Mouse (Mus musculus) erythroid progenitor cell, adult 5-6 weeks (primary cell): Measurements from ENCODE around the gene Erf. TPM values are rescaled to one million over a fixed set of nuclear protein-coding genes. Genes with fewer than 3 reads are reported as not detected.
"Not testable (repeated sequence)": the region's sequence is repeated elsewhere in the genome, so short reads cannot be mapped to it uniquely, and the experiment has no call there.

Experiments used
- ATAC-seq: replicated peaks from 2 replicates; pipeline ENCODE4 v1.8.0; 2016; ENCODE audit warnings: moderate number of reproducible peaks, mild to moderate bottlenecking, moderate TSS enrichment, inconsistent platforms; ENCODE audit not compliant: poor library complexity, low FRiP score, severe bottlenecking
- total RNA-seq, 2 experiments: library from RNA; stranded (forward) in 1 of 2; stranded (reverse) in 1 of 2; fragments of 150-400 nt in 1 of 2; fragments of 186-747, 209-891 nt in 1 of 2; gene quantifications; 2 replicates each; pipeline versions ENCODE4 v1.2.3 to v1.2.4; 2015 to 2017; ENCODE audit warnings: low replicate concordance in 2 of 2

Erf gene
- total RNA-seq, 2 experiments from 2014 or later = 0.61 to 3.4 TPM

GRCm38 (mm10) chr7:25269545-25270271 lies 19.1 kb upstream of the Erf start:
- ATAC-seq = no peak

GRCm38 (mm10) chr7:25269029-25269428 lies 18.5 kb upstream of the Erf start:
- no peak for ATAC-seq

DNA sequence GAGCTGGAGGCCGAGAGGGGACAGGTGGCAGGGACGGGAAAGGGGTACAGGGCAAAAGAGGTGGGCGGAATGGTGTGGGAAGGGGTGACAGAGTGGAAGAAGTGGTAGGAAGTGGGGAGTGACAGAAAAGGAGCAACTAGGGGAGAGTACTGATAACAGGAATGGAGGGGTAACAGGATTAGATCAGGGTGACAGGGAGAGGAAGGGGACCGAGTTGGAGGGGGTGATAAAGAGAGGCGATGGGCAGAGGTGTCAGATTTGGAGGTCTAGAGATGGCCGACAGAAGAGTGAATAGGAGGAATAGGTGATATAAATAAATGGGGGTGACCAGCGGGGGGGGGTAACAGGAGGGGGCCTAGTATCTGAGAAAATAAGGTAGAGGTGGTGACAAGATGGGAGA lies 18.0 kb upstream of the Erf start:
- no peak for ATAC-seq

GRCm38 (mm10) chr7:25267751-25268463 lies 17.3 kb upstream of the Erf start:
- peak; percentile 81 for ATAC-seq

DNA sequence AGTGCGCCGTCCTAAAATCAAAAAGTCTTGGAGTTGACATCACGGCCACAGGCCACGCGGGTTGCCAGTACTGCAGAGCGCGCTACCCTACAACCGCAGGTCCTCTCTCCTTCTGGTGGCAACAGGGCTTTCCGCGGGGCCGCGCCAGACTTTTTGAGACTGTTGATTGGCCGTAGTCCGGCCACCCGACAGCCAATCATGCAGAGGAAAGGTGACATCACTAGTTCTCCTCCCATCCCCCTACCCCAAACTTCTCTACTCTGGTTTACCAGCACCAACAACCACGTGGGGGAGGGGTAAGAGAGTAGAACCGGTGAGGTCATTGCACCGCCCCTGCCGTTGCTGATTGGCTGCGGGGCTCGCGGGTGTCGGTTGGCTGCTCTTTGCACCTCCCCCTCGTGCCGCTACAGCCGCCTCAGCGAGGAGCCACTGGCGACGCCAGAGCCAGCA lies 16.8 kb upstream of the Erf start, which contains the start of gene Cic:
Cic (plus strand) TSS at position 404 of the 450 bp plus-strand sequence.
- ATAC-seq = peak; percentile 80

DNA sequence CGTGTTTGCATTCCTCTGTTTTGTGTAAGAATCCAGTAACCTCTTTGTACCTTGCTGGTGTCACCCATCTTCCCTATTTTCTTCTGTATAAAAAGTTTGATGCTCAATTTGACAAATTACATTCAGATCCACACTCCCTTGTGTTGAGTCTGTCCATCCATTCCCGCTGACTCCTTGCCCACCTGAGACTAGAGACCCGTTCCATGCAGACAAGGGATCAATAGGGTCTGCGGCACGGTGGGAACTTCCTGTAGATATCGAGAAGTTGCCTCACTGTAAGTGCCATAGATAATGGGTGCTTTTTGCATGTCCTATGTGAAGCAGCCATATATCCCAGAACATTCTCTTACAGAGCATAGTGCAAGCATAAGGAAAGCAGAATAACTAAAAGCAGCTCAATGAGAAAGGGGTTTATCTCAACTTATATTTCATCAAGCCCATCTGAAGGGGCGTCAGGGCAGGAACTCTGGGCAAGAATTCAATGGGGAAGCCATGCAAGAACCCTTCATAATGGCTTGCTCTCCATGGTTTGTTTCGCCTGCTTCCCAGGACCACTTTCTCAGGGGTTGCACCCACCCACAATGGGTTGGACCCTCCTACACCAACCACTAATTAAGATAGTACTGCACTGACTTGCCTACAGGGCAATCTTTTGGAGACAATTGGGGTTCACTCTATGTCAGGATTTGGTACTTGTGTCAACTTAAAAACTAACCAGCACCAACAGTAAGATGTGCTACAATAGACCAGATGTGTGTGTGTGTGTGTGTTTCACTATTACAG lies 15.8 kb upstream of the Erf start:
- no peak for ATAC-seq

DNA sequence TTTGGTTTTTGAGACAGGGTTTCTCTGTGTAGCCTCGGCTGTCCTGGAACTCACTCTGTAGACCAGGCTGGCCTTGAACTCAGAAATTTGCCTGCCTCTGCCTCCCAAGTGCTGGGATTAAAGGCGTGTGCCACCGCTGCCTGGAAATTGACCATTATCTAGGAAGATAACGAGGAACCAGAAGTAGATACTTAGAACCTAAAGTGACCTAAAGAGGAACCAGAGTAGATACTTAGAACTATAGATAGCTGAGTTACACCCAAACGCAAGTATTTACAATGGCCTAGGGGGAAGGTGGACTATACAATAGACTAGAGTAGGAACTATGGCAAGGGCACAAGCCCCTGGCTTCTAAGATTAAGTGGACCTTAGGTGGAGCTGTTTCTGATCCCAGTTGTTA lies 15.2 kb upstream of the Erf start:
- ATAC-seq = not testable (repeated sequence)

DNA sequence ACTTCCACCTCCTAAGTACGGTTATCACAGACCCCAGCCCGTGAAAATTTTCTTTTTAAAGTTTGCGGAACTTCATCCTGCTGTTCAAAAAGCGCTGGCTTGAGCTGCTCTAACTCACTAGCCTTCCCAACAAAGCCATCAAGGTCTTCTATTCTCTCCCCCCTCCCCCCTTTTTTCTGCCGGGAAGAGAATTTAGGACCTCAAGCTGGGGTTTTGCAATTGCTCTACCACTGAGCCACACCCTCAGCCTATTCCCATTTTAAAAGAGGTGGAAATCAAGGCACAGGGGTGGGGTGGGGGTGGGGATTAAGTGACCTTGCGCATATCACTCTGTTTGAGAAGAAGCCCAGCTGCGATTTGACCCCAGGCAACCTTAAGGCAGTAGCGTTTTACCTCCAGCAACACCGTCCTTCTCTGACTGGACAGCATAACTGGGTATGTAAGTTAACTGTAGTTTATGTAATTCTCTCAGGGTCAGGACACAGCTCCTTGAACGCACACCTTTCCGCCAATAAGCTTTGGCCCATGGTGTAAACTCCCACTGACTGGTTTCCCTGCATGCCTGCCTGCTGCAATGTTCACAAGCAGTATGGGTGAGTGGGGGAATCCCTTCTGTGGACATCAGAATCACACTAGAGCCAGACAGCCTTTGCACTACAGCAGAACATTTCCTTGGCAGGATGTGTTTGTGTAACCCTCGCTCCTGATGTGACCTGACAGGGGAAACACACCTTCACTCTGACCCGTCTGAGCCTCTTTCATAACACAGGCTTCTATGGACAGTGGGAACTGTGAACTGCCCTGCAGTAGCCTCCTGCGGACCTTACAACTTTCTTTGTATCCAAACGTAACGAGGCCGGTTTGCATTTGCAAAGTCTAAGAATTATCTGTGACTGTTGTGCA lies 13.7 kb upstream of the Erf start:
- ATAC-seq = no peak

GRCm38 (mm10) chr7:25261896-25262295 lies 11.3 kb upstream of the Erf start:
- ATAC-seq = no peak

DNA sequence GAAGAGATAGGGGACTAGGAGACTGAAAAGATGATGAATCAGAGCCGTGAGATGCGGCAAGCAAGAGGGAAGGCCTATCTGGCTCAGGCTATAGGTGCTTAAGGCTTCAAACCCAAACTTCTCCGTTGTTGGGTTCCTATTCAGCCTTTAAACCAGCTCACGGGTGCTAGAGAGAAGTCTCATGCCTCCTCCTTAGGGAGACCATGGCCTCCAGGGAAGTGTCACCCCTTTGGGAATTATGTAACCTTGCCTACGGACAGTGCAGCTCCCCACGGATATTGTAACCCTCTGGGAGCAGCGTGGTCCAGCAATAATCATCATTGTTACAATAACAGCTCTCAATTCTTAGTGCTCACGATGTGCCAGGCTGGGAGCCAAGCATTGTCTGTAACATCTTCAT lies 1.3 kb upstream of the Erf start:
- ATAC-seq = no peak

DNA sequence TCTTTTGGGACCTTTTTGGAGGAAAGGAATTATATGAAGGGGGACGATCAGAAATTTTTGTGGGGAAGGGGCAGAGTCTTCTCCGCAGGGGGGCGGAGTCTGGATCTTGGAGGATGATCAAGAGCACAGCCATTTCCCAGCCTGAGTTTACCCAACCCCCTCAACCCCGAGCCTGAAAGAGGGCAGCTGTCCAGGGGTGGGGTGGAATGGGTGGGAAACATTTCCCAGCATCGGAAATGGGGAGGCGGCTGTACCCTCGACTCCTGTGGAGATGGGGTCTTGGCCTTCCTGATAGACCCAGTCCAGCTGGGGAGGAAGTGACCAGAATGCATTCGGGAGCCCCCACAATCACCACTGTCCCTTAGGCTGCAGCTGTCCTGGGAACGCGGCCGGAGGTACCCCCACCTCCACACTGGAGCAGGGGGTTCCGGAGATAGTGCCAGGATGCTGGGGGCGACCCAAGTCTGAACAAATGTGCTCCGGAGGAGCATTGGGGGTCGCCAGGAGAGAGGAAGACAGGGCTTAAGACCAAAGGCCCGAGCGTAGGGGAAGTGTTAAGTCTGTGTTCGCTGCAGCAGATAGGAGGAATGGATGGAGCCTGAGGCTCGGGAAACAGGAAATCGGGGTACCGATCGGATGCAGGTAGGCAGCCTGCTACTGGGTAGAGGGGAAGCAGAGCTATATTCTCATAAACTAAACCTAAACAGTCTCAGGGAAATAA lies 670 bp upstream of the Erf start:
- no peak for ATAC-seq

DNA sequence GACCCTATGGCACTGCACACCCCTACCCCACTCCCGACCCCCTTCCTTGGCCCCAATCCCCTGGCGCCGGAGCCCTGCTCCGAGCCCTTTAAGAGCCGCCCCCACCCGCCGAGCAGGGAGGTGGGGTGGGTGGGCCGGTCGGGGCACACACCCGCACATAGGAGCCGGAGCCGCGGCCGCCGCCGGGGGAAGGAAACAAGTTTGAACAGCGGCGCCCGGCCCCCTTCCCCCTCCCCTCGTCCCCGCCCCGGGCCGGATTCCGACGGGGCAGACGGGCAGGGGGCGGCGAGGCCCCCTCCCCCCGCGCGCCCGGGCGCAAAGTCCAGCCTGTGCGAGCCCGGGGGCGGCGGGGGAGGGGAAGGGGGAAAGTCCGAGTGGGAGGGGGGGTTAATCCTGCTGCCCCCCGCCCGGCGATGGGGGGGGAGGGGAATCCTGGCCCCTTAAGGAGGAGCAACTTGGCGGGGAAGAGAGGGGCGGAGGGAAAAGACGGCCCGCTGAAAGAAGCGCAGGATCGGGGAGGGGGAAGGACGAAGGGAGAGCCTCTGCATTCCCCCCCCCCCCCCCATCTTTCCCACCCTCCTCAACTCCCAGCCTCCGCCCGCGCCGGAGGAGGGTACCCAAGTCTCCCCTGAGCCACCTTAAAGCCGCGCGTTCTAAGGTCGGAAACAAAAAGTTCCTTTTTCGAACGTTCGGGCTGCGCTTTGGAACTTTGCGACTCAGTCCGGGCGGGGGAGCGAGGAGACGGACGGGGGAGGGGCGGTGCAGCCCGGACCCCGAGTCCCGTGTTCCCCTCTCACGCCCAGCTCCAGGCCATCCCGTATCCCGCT lies 1.0 kb downstream of the Erf start:
- no peak for ATAC-seq

- no peak for ATAC-seq
Measured at GRCm38 (mm10) chr7:25248846-25249313, 1.7 kb downstream of the Erf start.

DNA sequence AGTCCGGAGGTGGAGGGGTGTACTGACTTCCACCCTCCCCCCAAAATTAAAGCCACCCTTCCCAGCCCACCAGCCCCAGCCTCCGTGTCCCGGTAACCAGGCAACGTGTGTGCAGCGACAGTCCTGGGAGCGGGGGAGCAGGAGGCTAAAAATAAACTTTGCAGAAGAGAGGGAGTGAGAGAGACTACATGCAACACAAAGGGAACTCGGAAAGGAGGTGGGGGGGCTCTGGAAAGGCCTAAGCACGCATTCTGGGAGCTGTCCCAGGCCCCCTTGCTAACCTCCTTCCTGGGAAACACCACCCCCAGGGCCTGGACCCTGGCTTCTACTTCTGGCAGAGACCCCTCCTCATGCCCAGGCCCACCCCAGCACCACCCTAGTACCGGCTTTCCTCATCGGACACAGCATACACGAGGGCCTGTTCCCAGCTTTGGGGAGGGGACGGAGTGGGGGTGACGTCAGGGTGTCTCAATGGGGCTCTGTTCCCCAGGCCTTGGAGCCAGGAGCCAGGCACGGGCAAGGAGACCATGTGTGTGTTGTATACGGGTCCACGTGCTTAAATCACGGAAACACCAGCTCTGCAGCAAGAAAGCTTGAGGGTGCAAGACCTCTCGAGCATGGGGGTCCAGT lies 2.4 kb downstream of the Erf start:
- no peak for ATAC-seq

- ATAC-seq = no peak
Measured at GRCm38 (mm10) chr7:25247498-25247897, 3.1 kb downstream of the Erf start.

DNA sequence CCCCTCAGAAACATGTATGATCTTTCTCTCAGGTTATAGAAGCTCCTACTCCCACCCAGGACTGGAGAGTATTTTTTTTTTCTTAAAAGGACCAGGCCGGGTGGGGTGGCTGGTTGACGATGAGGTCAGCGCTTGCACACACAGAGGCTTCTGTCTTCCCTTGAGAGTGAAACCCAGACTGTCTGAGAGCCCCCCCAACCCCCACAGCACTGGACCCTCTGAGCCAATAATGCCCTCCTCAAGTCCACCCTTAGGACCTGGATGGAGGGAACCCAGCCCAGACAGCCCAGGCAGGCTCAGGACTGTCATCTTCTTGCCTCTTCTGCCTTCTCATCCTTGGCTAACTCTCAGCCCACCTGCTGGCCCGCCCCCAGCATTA lies 3.8 kb downstream of the Erf start:
- ATAC-seq = no peak

GRCm38 (mm10) chr7:25246079-25246758 lies 4.3 kb downstream of the Erf start:
- no peak for ATAC-seq
